Mouse (Mus musculus): Measurements from ENCODE around the gene M1ap.

DNA sequence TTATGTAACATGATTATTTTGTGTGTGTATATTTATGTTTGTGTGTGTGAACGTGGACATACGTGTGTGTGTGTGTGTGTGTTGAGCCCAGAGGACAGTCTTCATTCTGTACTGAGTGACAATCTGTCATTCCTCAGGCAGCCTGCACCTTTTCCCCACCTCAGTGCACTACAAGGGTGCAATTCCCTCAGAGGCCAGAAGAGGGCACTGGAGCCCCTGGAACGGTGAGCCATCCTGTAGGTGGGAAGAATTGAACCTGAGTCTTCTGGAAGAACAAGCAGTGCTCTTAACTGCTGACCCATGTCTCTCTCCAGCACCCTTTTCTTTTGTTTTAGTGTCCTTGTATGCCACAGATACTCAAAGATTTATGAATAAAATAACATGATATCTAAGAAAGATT lies 30.8 kb upstream of the M1ap start:
- TF ChIP-seq TBP (IDR thresholded peaks at IDR 0.05; ENCODE audit: low read depth, low read length), result no peak
- peak; percentile 90 to 97 (median 93) for TF ChIP-seq CTCF (IDR thresholded peaks at IDR 0.05 in 2 of 3, conservative IDR thresholded peaks at IDR 0.05 in 1 of 3; ENCODE audit: control insufficient read depth in 1 of 3, insufficient read depth in 1 of 3, low read depth in 2 of 3, low read length in 3 of 3, poor library complexity in 1 of 3, severe bottlenecking in 1 of 3)
- no peak for TF ChIP-seq ZKSCAN1 (IDR thresholded peaks at IDR 0.05; ENCODE audit: low read depth, low read length)

Data from MEL (cell line).